Mouse (Mus musculus) thymus, adult 18-20 months (tissue): ENCODE measurements around the gene Olfr1121.
"Not testable (repeated sequence)": the region's sequence is repeated elsewhere in the genome, so short reads cannot be mapped to it uniquely, and the experiment has no call there.

Experiments used
- DNase-seq, 2 experiments: peaks; one replicate each; pipeline ENCODE4 v3.0.0; 2022; ENCODE audit warnings: mixed read lengths in 2 of 2

Gene Olfr1121

GRCm38 (mm10) chr2:87369595-87369994 is at the start of gene Olfr1121:
TSS of gene Olfr1121 (plus strand) at chr2:87369895.
- DNase-seq: no peak

GRCm38 (mm10) chr2:87354515-87354914 is 15.2 kb upstream of the Olfr1121 start, which contains the start of gene Olfr1120:
TSS of gene Olfr1120 (plus strand) at chr2:87354815.
- no peak for DNase-seq

GRCm38 (mm10) chr2:87360121-87360520 is 9.6 kb upstream of the Olfr1121 start:
- DNase-seq: not testable (repeated sequence)

GRCm38 (mm10) chr2:87371726-87372125 is 2.0 kb downstream of the Olfr1121 start:
- DNase-seq: no peak

- DNase-seq: no peak
Measured at GRCm38 (mm10) chr2:87383935-87384334, 14.2 kb downstream of the Olfr1121 start.

GRCm38 (mm10) chr2:87385549-87385948 is 15.9 kb downstream of the Olfr1121 start, which contains the start of gene Olfr1122:
TSS of gene Olfr1122 (plus strand) at chr2:87385849.
- no peak for DNase-seq

GRCm38 (mm10) chr2:87393605-87394004 is 23.9 kb downstream of the Olfr1121 start:
- not testable (repeated sequence) for DNase-seq

GRCm38 (mm10) chr2:87394686-87395085 is 25.0 kb downstream of the Olfr1121 start:
- DNase-seq: not testable (repeated sequence)

GRCm38 (mm10) chr2:87416335-87416734 is 46.6 kb downstream of the Olfr1121 start, which contains the start of gene Olfr1123:
TSS of gene Olfr1123 (plus strand) at chr2:87416635.
- no peak for DNase-seq
